Mouse (Mus musculus): ENCODE results near the gene 2200002D01Rik. TPM values are rescaled to one million over a fixed set of nuclear protein-coding genes. Genes with fewer than 3 reads are reported as not detected.
"Not testable (repeated sequence)": the region's sequence is repeated elsewhere in the genome, so short reads cannot be mapped to it uniquely, and the experiment has no call there.

The 2200002D01Rik gene
- total RNA-seq, 4 experiments from 2014 or later: 1.7 to 3.9 (median 2.6) TPM

GRCm38 (mm10) chr7:29238019-29238967 is 10.0 kb downstream of the 2200002D01Rik start, which contains the start of gene Yif1b:
Yif1b (plus strand) TSS chr7:29238329.
- peak; percentile 98 for DNase-seq (ENCODE audit: low spot score)

- DNase-seq (ENCODE audit: low spot score): not testable (repeated sequence)
Observed at GRCm38 (mm10) chr7:29237596-29237995, 10.7 kb downstream of the 2200002D01Rik start.

- no peak for DNase-seq (ENCODE audit: low spot score)
Observed at GRCm38 (mm10) chr7:29236593-29236992, 11.7 kb downstream of the 2200002D01Rik start.

- DNase-seq (ENCODE audit: low spot score): no peak
Observed at GRCm38 (mm10) chr7:29234661-29235060, 13.6 kb downstream of the 2200002D01Rik start.

- DNase-seq (ENCODE audit: low spot score): peak; percentile 68
Observed at GRCm38 (mm10) chr7:29233745-29234144, 14.5 kb downstream of the 2200002D01Rik start.

GRCm38 (mm10) chr7:29232247-29233013 is 15.8 kb downstream of the 2200002D01Rik start, which contains the start of gene Kcnk6:
Kcnk6 (minus strand) TSS chr7:29232515.
- DNase-seq (ENCODE audit: low spot score): peak; percentile 79

GRCm38 (mm10) chr7:29231517-29231916 is 16.7 kb downstream of the 2200002D01Rik start:
- DNase-seq (ENCODE audit: low spot score): peak; percentile 43

GRCm38 (mm10) chr7:29230560-29230959 is 17.7 kb downstream of the 2200002D01Rik start:
- DNase-seq (ENCODE audit: low spot score): no peak

- DNase-seq (ENCODE audit: low spot score): no peak
Observed at GRCm38 (mm10) chr7:29228202-29228601, 20.1 kb downstream of the 2200002D01Rik start.

GRCm38 (mm10) chr7:29225520-29225919 is 22.7 kb downstream of the 2200002D01Rik start:
- no peak for DNase-seq (ENCODE audit: low spot score)

GRCm38 (mm10) chr7:29224756-29225394 is 23.4 kb downstream of the 2200002D01Rik start:
- DNase-seq (ENCODE audit: low spot score): no peak

- no peak for DNase-seq (ENCODE audit: low spot score)
Observed at GRCm38 (mm10) chr7:29214846-29215245, 33.4 kb downstream of the 2200002D01Rik start.

- no peak for DNase-seq (ENCODE audit: low spot score)
Observed at GRCm38 (mm10) chr7:29214236-29214635, 34.0 kb downstream of the 2200002D01Rik start.

- DNase-seq (ENCODE audit: low spot score): no peak
Observed at GRCm38 (mm10) chr7:29213675-29214082, 34.6 kb downstream of the 2200002D01Rik start, which contains the start of gene Catsperg1. Catsperg1 (minus strand) TSS chr7:29214035.

GRCm38 (mm10) chr7:29212775-29213560 is 35.3 kb downstream of the 2200002D01Rik start:
- DNase-seq (ENCODE audit: low spot score): not testable (repeated sequence)

GRCm38 (mm10) chr7:29212199-29212765 is 36.0 kb downstream of the 2200002D01Rik start:
- DNase-seq (ENCODE audit: low spot score): no peak

GRCm38 (mm10) chr7:29211415-29212198 is 36.7 kb downstream of the 2200002D01Rik start:
- peak; percentile 89 for DNase-seq (ENCODE audit: low spot score)

GRCm38 (mm10) chr7:29211013-29211412 is 37.3 kb downstream of the 2200002D01Rik start:
- DNase-seq (ENCODE audit: low spot score): not testable (repeated sequence)

- DNase-seq (ENCODE audit: low spot score): no peak
Observed at GRCm38 (mm10) chr7:29202577-29202976, 45.7 kb downstream of the 2200002D01Rik start.

All from heart, adult 8-10 months (tissue).